Mouse (Mus musculus): Measurements from ENCODE around the gene Tasp1. TPM values are rescaled to one million over a fixed set of nuclear protein-coding genes. Genes with fewer than 3 reads are reported as not detected.
A peak's percentile ranks its signal among the peaks of the same experiment; 100 is the strongest.

The Tasp1 gene
- total and polyA plus RNA-seq, 2 experiments: 2.1 to 13.3 TPM

DNA sequence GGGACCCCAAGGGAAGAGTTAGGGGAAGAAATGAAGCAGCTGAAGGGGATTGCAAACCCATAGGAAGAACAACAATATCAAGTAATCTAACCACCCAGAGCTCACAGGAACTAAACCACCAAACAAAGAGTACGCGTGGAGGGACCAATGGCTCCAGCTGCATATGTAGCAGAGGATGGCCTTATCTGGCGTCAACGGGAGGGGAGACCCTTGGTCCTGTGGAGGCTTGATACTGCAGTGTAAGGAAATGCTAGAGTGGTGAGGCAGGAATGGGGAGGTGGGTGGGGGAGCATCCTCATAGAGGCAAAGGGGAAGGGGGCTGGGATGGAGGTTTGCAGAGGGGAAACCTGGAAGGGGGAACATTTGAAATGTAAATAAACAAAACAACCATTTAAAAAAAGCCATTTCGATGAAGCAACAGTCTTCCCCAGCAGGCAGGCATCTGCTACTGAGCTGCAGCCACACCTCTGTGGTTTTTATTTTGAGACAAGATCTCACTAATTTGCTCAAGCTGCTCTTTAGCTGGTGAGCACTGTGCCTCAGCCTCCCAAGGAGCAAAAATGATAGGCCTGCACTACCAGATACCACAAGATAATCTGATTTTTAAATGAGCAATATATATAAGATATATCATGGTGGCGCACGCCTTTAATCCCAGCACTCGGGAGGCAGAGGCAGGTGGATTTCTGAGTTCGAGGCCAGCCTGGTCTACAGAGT lies 160.0 kb downstream of the Tasp1 start:
- H3K4me1 ChIP-seq (ENCODE audit: control insufficient read depth, insufficient read depth, low read length): no peaks in the 10 kb centered on the region
- H3K9ac ChIP-seq (ENCODE audit: low read depth, low read length): no peak overlapping the region
- no peaks in the 10 kb centered on the region for H3K79me2 ChIP-seq (ENCODE audit: control insufficient read depth, insufficient read depth, low read length)
- WGBS: 94% methylated on average over 9 of the region's 9 CpGs
- H3K27me3 ChIP-seq (ENCODE audit: control insufficient read depth, insufficient read depth, low read length): no peaks in the 10 kb centered on the region
- TF ChIP-seq CTCF (IDR thresholded peaks at IDR 0.05; ENCODE audit: low read depth, low read length) (no peak), POLR2A (IDR thresholded peaks at IDR 0.05; ENCODE audit: extremely low read depth, insufficient read depth, low read length) (no peak)
- no peak overlapping the region for H3K27ac ChIP-seq (replicated peaks; ENCODE audit: insufficient read depth, low read depth, low read length)
- H3K36me3 ChIP-seq (ENCODE audit: control insufficient read depth, insufficient read depth, low read length): peaks cover 7% of the 10 kb centered on the region
- H3K4me3 ChIP-seq (ENCODE audit: insufficient read depth, low read depth, low read length): no peak overlapping the region
- no peak for DNase-seq (ENCODE audit: extremely low read depth, low read depth, low spot score)

- Histone ChIP-seq H3K27me3 (ENCODE audit: control insufficient read depth, insufficient read depth, low read length) (no peaks in the 10 kb centered on the region), H3K36me3 (ENCODE audit: control insufficient read depth, insufficient read depth, low read length) (no peaks in the 10 kb centered on the region; the same call in 1 of the 2 replicates), H3K27ac (replicated peaks; ENCODE audit: insufficient read depth, low read depth, low read length) (no peak overlapping the region), H3K79me2 (ENCODE audit: control insufficient read depth, insufficient read depth, low read length) (no peaks in the 10 kb centered on the region), H3K4me3 (ENCODE audit: insufficient read depth, low read depth, low read length) (no peak overlapping the region), H3K9ac (ENCODE audit: low read depth, low read length) (no peak overlapping the region), H3K4me1 (ENCODE audit: control insufficient read depth, insufficient read depth, low read length) (no peaks in the 10 kb centered on the region)
- DNase-seq (ENCODE audit: extremely low read depth, low read depth, low spot score): no peak
- TF ChIP-seq CTCF (IDR thresholded peaks at IDR 0.05; ENCODE audit: low read depth, low read length) (no peak), POLR2A (IDR thresholded peaks at IDR 0.05; ENCODE audit: extremely low read depth, insufficient read depth, low read length) (no peak)
These were observed 175.1 kb downstream of the Tasp1 start for GRCm38 (mm10) chr2:139891405-139892089.

GRCm38 (mm10) chr2:139884264-139884637 lies 182.4 kb downstream of the Tasp1 start:
- no peaks in the 10 kb centered on the region for H3K79me2 ChIP-seq (ENCODE audit: control insufficient read depth, insufficient read depth, low read length)
- peaks cover 5% of the 10 kb centered on the region; the same call in 1 of the 2 replicates for H3K36me3 ChIP-seq (ENCODE audit: control insufficient read depth, insufficient read depth, low read length)
- no peaks in the 10 kb centered on the region for H3K4me1 ChIP-seq (ENCODE audit: control insufficient read depth, insufficient read depth, low read length)
- no peak for DNase-seq (ENCODE audit: extremely low read depth, low read depth, low spot score)
- TF ChIP-seq CTCF (IDR thresholded peaks at IDR 0.05; ENCODE audit: low read depth, low read length): no peak
- no peak for TF ChIP-seq POLR2A (IDR thresholded peaks at IDR 0.05; ENCODE audit: extremely low read depth, insufficient read depth, low read length)
- WGBS: 98% methylated on average over 4 of the region's 4 CpGs
- H3K27me3 ChIP-seq (ENCODE audit: control insufficient read depth, insufficient read depth, low read length): no peaks in the 10 kb centered on the region
- H3K9ac ChIP-seq (ENCODE audit: low read depth, low read length): no peak overlapping the region
- H3K27ac ChIP-seq (replicated peaks; ENCODE audit: insufficient read depth, low read depth, low read length): no peak overlapping the region
- H3K4me3 ChIP-seq (ENCODE audit: insufficient read depth, low read depth, low read length): no peak overlapping the region

DNA sequence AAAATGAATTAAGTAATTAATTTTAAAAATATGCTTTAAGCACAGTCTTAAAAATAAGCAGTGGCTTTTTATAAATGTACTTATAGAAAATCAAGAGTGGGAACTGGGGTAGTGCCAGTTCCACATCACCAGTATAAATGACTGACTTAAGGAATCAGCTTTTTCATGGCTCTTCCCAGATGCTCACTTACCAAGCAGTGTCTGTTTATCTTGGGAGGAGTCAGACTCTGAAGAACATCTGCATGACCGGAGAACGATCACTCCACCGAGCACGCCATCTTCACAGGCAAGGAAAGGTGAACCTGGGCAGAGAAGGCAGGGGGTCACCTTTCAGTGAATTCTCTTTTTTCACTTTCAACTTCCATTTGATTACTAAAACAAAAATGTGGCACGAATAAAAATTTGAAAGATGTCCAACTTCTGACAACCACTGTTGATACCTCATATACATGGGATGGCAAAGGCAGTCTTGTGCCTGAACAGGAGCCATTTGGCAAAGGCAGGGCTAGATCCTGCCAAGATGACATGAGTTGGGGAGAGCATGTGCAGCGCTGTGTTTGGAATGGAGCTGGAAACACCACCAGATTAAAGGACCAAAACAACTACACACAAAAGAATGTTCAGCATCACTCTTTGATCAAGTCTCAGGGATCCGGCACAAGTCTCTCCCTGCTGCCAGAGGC lies 182.9 kb downstream of the Tasp1 start:
- Histone ChIP-seq H3K27ac (replicated peaks; ENCODE audit: insufficient read depth, low read depth, low read length) (no peak overlapping the region), H3K9ac (ENCODE audit: low read depth, low read length) (no peak overlapping the region), H3K27me3 (ENCODE audit: control insufficient read depth, insufficient read depth, low read length) (no peaks in the 10 kb centered on the region), H3K36me3 (ENCODE audit: control insufficient read depth, insufficient read depth, low read length) (peaks cover 5% of the 10 kb centered on the region; the same call in 1 of the 2 replicates), H3K79me2 (ENCODE audit: control insufficient read depth, insufficient read depth, low read length) (no peaks in the 10 kb centered on the region), H3K4me1 (ENCODE audit: control insufficient read depth, insufficient read depth, low read length) (no peaks in the 10 kb centered on the region), H3K4me3 (ENCODE audit: insufficient read depth, low read depth, low read length) (no peak overlapping the region)
- TF ChIP-seq CTCF (IDR thresholded peaks at IDR 0.05; ENCODE audit: low read depth, low read length): no peak
- 92% methylated on average over 7 of the region's 7 CpGs for WGBS
- DNase-seq (ENCODE audit: extremely low read depth, low read depth, low spot score): peak; percentile 6

DNA sequence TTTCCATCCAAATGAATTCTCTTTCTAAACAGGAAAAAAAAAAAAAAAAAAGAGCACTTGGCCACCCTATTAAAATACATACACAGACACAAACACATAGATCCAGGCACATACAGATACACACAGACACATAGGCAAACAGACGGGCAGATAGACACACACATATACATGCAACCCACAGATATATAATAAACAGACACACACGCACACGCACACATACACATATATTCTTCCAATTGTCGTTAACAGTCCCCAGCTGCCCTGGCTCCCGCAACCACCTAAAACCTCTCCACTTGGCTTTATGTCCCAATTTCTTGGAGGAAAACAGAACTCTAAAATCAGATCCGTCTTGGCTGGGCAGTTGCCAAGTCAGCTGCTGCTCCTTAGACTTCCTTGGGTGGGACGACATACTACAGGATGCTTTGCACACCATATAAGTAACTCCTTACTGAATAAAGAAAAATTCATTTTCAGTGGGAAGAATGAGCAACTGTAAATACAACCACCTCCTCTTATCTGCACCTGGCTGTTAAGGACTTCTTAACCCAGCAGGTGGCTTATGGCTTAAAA lies 188.5 kb downstream of the Tasp1 start:
- 90% methylated on average over 7 of the region's 7 CpGs for WGBS
- Histone ChIP-seq H3K36me3 (ENCODE audit: control insufficient read depth, insufficient read depth, low read length) (peaks cover 5% of the 10 kb centered on the region; the same call in 1 of the 2 replicates), H3K4me1 (ENCODE audit: control insufficient read depth, insufficient read depth, low read length) (no peaks in the 10 kb centered on the region), H3K4me3 (ENCODE audit: insufficient read depth, low read depth, low read length) (no peak overlapping the region), H3K27me3 (ENCODE audit: control insufficient read depth, insufficient read depth, low read length) (no peaks in the 10 kb centered on the region), H3K79me2 (ENCODE audit: control insufficient read depth, insufficient read depth, low read length) (no peaks in the 10 kb centered on the region), H3K9ac (ENCODE audit: low read depth, low read length) (no peak overlapping the region), H3K27ac (replicated peaks; ENCODE audit: insufficient read depth, low read depth, low read length) (no peak overlapping the region)
- no peak for DNase-seq (ENCODE audit: extremely low read depth, low read depth, low spot score)
- TF ChIP-seq POLR2A (IDR thresholded peaks at IDR 0.05; ENCODE audit: extremely low read depth, insufficient read depth, low read length) (no peak), CTCF (IDR thresholded peaks at IDR 0.05; ENCODE audit: low read depth, low read length) (no peak)

Data from liver, adult 2 months (tissue).